In genomic region chr2:59648444-59648843, GRCm38 (mm10) we compare ENCODE assay signal across 17 mouse cellular contexts. TPM values are rescaled to one million over a fixed set of nuclear protein-coding genes. Genes with fewer than 3 reads are reported as not detected.
DNase-seq lines count a peak whose midpoint lies in the region; ATAC-seq lines count a peak whose summit lies in the region.
"Had no signal": no experiment of that assay in that cellular context is flagged by ENCODE, and none has a peak within 500 bp of the region (broad histone marks: within the 10 kb centered on the region; RNA-seq: fewer than 3 reads in every experiment).

No protein-coding gene starts in this region.

- no peak overlapping the region for H3K4me3 ChIP-seq in forebrain, embryonic 11.5 days (ENCODE audit: low read depth, low read length)
- H3K4me3 ChIP-seq in forebrain, embryonic 10.5 days: no peak overlapping the region
- no peak overlapping the region for H3K4me3 ChIP-seq in hindbrain, embryonic 11.5 days (ENCODE audit: low read depth, low read length)
- H3K4me3 ChIP-seq in midbrain, embryonic 14.5 days (replicated peaks; ENCODE audit: low read depth, low read length): no peak overlapping the region
- H3K4me3 ChIP-seq in liver, embryonic 12.5 days: no peak overlapping the region
- H3K4me3 ChIP-seq: erythroblast, embryonic 14.5 days; limb, embryonic 15.5 days had no signal

- no peaks in the 10 kb centered on the region for H3K36me3 ChIP-seq in forebrain, embryonic 11.5 days (ENCODE audit: control insufficient read depth, insufficient read depth, low read length)
- peaks cover 7% of the 10 kb centered on the region for H3K36me3 ChIP-seq in forebrain, embryonic 10.5 days (replicated peaks)
- no peaks in the 10 kb centered on the region for H3K36me3 ChIP-seq in hindbrain, embryonic 11.5 days (ENCODE audit: control insufficient read depth, insufficient read depth, low read length)
- H3K36me3 ChIP-seq in midbrain, embryonic 14.5 days (ENCODE audit: control insufficient read depth, insufficient read depth, low read length): no peaks in the 10 kb centered on the region
- H3K36me3 ChIP-seq in liver, embryonic 12.5 days: no peaks in the 10 kb centered on the region
- H3K36me3 ChIP-seq: limb, embryonic 15.5 days had no signal

- DNase-seq in forebrain, embryonic 11.5 days (ENCODE audit: low spot score): no peak
- DNase-seq in forebrain, embryonic 10.5 days (ENCODE audit: extremely low spot score, low spot score): no peak
- DNase-seq in ES-CJ7 (ENCODE audit: low read depth, low spot score): peak; percentile 82
- DNase-seq in hindbrain, embryonic 11.5 days (ENCODE audit: low spot score): peak; percentile 41
- DNase-seq in midbrain, embryonic 14.5 days: peak; percentile 44
- no peak for DNase-seq in kidney, adult 8-10 months
- DNase-seq: adrenal gland, adult 8-10 months; gastrocnemius, postnatal 10 days; heart, postnatal 4 days; kidney, adult 9 months; layer of hippocampus, adult 9-11 months; retina, postnatal 1 day had no signal

- no peak overlapping the region for H3K27ac ChIP-seq in forebrain, embryonic 11.5 days (ENCODE audit: low read depth, low read length)
- no peak overlapping the region for H3K27ac ChIP-seq in forebrain, embryonic 10.5 days
- H3K27ac ChIP-seq in hindbrain, embryonic 11.5 days (ENCODE audit: low read depth, low read length): no peak overlapping the region
- 0 out of 2 replicates have a peak overlapping the region, but pooled peaks have one; percentile 20 for H3K27ac ChIP-seq in midbrain, embryonic 14.5 days (replicated peaks; ENCODE audit: low read depth, low read length)
- no peak overlapping the region for H3K27ac ChIP-seq in liver, embryonic 12.5 days
- H3K27ac ChIP-seq: limb, embryonic 15.5 days had no signal

- peak overlapping the region; percentile 24; the same call in 1 of the 2 replicates for H3K4me2 ChIP-seq in forebrain, embryonic 11.5 days (ENCODE audit: low read depth, low read length, severe bottlenecking)
- H3K4me2 ChIP-seq in hindbrain, embryonic 11.5 days (replicated peaks; ENCODE audit: low read depth, low read length): no peak overlapping the region
- peak overlapping the region; percentile 25 for H3K4me2 ChIP-seq in midbrain, embryonic 14.5 days (ENCODE audit: low read length)
- H3K4me2 ChIP-seq in liver, embryonic 12.5 days: no peak overlapping the region
- H3K4me2 ChIP-seq: limb, embryonic 15.5 days had no signal

- H3K27me3 ChIP-seq in forebrain, embryonic 11.5 days (ENCODE audit: control insufficient read depth, insufficient read depth, low read length): 0 out of 2 replicates have a peak, but pooled peaks cover 2% of the 10 kb centered on the region
- H3K27me3 ChIP-seq in forebrain, embryonic 10.5 days (ENCODE audit: poor library complexity, severe bottlenecking): peaks cover 33% of the 10 kb centered on the region
- 0 out of 2 replicates have a peak, but pooled peaks cover 3% of the 10 kb centered on the region for H3K27me3 ChIP-seq in hindbrain, embryonic 11.5 days (ENCODE audit: control insufficient read depth, insufficient read depth, low read length)
- peaks cover 48% of the 10 kb centered on the region for H3K27me3 ChIP-seq in midbrain, embryonic 14.5 days (ENCODE audit: control insufficient read depth, insufficient read depth, low read length)
- peaks cover 26% of the 10 kb centered on the region; the same call in 1 of the 2 replicates for H3K27me3 ChIP-seq in liver, embryonic 12.5 days (replicated peaks)
- H3K27me3 ChIP-seq: limb, embryonic 15.5 days had no signal

- no peak overlapping the region for H3K9ac ChIP-seq in forebrain, embryonic 11.5 days (ENCODE audit: low read length)
- no peak overlapping the region for H3K9ac ChIP-seq in hindbrain, embryonic 11.5 days (ENCODE audit: low read depth, low read length)
- no peak overlapping the region for H3K9ac ChIP-seq in midbrain, embryonic 14.5 days (replicated peaks; ENCODE audit: low read length)
- H3K9ac ChIP-seq in liver, embryonic 12.5 days: no peak overlapping the region
- H3K9ac ChIP-seq: limb, embryonic 15.5 days had no signal

- WGBS in forebrain, embryonic 11.5 days: 10% methylated on average over 12 of the region's 12 CpGs
- WGBS in forebrain, embryonic 10.5 days: 9% methylated on average over 12 of the region's 12 CpGs
- WGBS in hindbrain, embryonic 11.5 days: 9% methylated on average over 12 of the region's 12 CpGs
- WGBS in midbrain, embryonic 14.5 days: 5% methylated on average over 12 of the region's 12 CpGs
- 53% methylated on average over 12 of the region's 12 CpGs for WGBS in liver, embryonic 12.5 days (ENCODE audit: insufficient replicate concordance)

- no peak for ATAC-seq in forebrain, embryonic 11.5 days (replicated peaks; ENCODE audit: low FRiP score)
- no peak for ATAC-seq in hindbrain, embryonic 11.5 days (ENCODE audit: low FRiP score)
- ATAC-seq in midbrain, embryonic 14.5 days (ENCODE audit: low FRiP score, low TSS enrichment): no peak
- ATAC-seq in liver, embryonic 12.5 days: no peak
- no peak for ATAC-seq in megakaryocyte progenitor cell, adult 5-6 weeks (replicated peaks; ENCODE audit: poor library complexity)
- ATAC-seq: lung, postnatal 0 days had no signal

- H3K4me1 ChIP-seq in forebrain, embryonic 11.5 days (replicated peaks; ENCODE audit: control insufficient read depth, insufficient read depth, low read length): peaks cover 15% of the 10 kb centered on the region
- H3K4me1 ChIP-seq in forebrain, embryonic 10.5 days: peaks cover 62% of the 10 kb centered on the region
- peaks cover 8% of the 10 kb centered on the region; the same call in 1 of the 2 replicates for H3K4me1 ChIP-seq in hindbrain, embryonic 11.5 days (replicated peaks; ENCODE audit: control insufficient read depth, insufficient read depth, low read length)
- H3K4me1 ChIP-seq in midbrain, embryonic 14.5 days (ENCODE audit: control insufficient read depth, insufficient read depth, low read length): peaks cover 12% of the 10 kb centered on the region; the same call in 1 of the 2 replicates
- peaks cover 22% of the 10 kb centered on the region for H3K4me1 ChIP-seq in liver, embryonic 12.5 days

- no peaks in the 10 kb centered on the region for H3K9me3 ChIP-seq in forebrain, embryonic 11.5 days (ENCODE audit: control insufficient read depth, low read length)
- no peaks in the 10 kb centered on the region for H3K9me3 ChIP-seq in forebrain, embryonic 10.5 days
- H3K9me3 ChIP-seq in hindbrain, embryonic 11.5 days (ENCODE audit: control insufficient read depth, low read length): no peaks in the 10 kb centered on the region
- H3K9me3 ChIP-seq in midbrain, embryonic 14.5 days (ENCODE audit: control insufficient read depth, low read length): no peaks in the 10 kb centered on the region
- no peaks in the 10 kb centered on the region for H3K9me3 ChIP-seq in liver, embryonic 12.5 days (replicated peaks)
- H3K9me3 ChIP-seq: limb, embryonic 15.5 days had no signal

RNA-seq across cellular contexts. Expression of gene Tanc1, which starts 36.6 kb away (rescaled TPM):
- 21.0 and 22.7 TPM in 2 replicates for polyA plus RNA-seq in forebrain, embryonic 11.5 days (2014; fragmentation: Nextera tagmentation; extraction: Ambion mirVana)
- 27.6 and 27.7 TPM in 2 replicates for polyA plus RNA-seq in forebrain, embryonic 10.5 days (2016; fragmentation: Nextera tagmentation; extraction: Ambion mirVana)
- 11.2 and 12.2 TPM in 2 replicates for polyA plus RNA-seq in hindbrain, embryonic 11.5 days (2014; fragmentation: Nextera tagmentation; extraction: Ambion mirVana)
- polyA plus RNA-seq in midbrain, embryonic 14.5 days (2014; fragmentation: Nextera tagmentation; extraction: Ambion mirVana): 2.0 and 5.5 TPM in 2 replicates
- polyA plus RNA-seq in liver, embryonic 12.5 days (2016; fragmentation: Nextera tagmentation; extraction: Ambion mirVana): 6.7 and 6.8 TPM in 2 replicates
- 5.4 and 7.4 TPM in 2 replicates for total RNA-seq in megakaryocyte progenitor cell, adult 5-6 weeks (2015)
- 5.1 and 6.1 TPM in 2 replicates for total RNA-seq in megakaryocyte progenitor cell, adult 5-6 weeks (2017)

Comparison
In these comparisons a context has a peak if more than half of its experiments do, and no peak if none do; other contexts are left out.
1. DNase-seq: peak in ES-CJ7 (single experiment), hindbrain, embryonic 11.5 days (single experiment) and midbrain, embryonic 14.5 days (single experiment); none in forebrain, embryonic 11.5 days (single experiment), forebrain, embryonic 10.5 days (single experiment) and kidney, adult 8-10 months (0 of 2).
2. H3K4me2 ChIP-seq: peak in forebrain, embryonic 11.5 days (single experiment) and midbrain, embryonic 14.5 days (single experiment); none in hindbrain, embryonic 11.5 days (single experiment) and liver, embryonic 12.5 days (single experiment).